Mouse (Mus musculus): ENCODE results near the gene Otos.

DNA sequence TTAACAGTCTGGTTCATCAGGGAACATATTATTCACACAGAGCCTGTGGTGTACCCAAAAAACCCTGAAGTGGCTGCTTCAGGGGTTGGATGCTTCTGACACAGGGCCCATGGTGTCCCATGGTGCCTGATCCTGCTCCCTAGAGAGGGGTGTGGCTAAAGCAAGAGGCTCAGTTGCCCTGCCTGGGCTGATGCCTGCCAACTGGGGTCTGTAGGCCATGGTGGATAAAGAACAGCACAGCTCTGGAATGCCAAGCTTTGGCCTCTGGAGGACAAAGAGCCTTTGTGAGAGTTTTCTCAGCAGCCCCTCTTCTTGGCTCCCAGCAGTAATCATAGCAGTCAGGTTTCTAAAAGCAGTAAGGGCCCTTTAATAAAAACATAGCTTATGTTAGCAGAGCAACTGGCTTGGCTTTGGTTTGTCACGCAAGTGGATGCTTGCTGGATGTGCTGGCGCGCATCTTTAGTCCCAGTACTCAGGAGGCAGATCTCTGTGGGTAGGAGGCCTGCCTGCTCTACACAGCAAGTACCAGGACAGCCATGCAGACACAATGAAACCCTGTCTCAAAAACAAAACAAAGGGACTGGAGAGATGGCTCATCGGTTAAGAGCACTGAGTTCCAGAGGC, 13.6 kb downstream of the Otos start:
- TF ChIP-seq POLR2A (IDR thresholded peaks at IDR 0.05; ENCODE audit: control insufficient read depth, extremely low read depth, insufficient read depth, low read length, poor library complexity) (no peak), CTCF (IDR thresholded peaks at IDR 0.05; ENCODE audit: borderline replicate concordance, control insufficient read depth, extremely low read depth, insufficient read depth, low read length, poor library complexity) (no peak)

Measured in thymus, adult 2 months (tissue).